Mouse (Mus musculus) thymus, postnatal 0 days (tissue): ENCODE measurements at regions not wholly inside any gene's neighbourhood (a gene's known extent, or its start where the extent isn't known, plus 50 kb on each side); places are given as distances from the start of the nearest gene placed in this dataset.
"Not testable (repeated sequence)": the region's sequence is repeated elsewhere in the genome, so short reads cannot be mapped to it uniquely, and the experiment has no call there.

Experiments
- DNase-seq: peaks from one replicate; pipeline ENCODE4 v3.0.0-alpha.2; 2015; ENCODE audit warnings: low spot score

- no peak for DNase-seq
Observed at GRCm38 (mm10) chr1:47646681-47647080, 754.0 kb upstream of the Slc39a10 start.

GRCm38 (mm10) chr1:47606597-47606996 lies 713.9 kb upstream of the Slc39a10 start:
- no peak for DNase-seq

GRCm38 (mm10) chr1:47603989-47604360 lies 711.3 kb upstream of the Slc39a10 start:
- DNase-seq: no peak

GRCm38 (mm10) chr1:47603294-47603988 lies 710.8 kb upstream of the Slc39a10 start:
- DNase-seq: no peak

GRCm38 (mm10) chr1:47593641-47594040 lies 701.0 kb upstream of the Slc39a10 start:
- DNase-seq: not testable (repeated sequence)

- DNase-seq: no peak
Observed at GRCm38 (mm10) chr1:47545606-47546005, 653.0 kb upstream of the Slc39a10 start.

GRCm38 (mm10) chr1:47511426-47511825 lies 618.8 kb upstream of the Slc39a10 start:
- no peak for DNase-seq

GRCm38 (mm10) chr1:47507801-47508200 lies 615.1 kb upstream of the Slc39a10 start:
- DNase-seq: no peak

- no peak for DNase-seq
Observed at GRCm38 (mm10) chr1:47488581-47489204, 596.0 kb upstream of the Slc39a10 start.

- DNase-seq: no peak
Observed at GRCm38 (mm10) chr1:47486087-47486486, 593.4 kb upstream of the Slc39a10 start.

- DNase-seq: no peak
Observed at GRCm38 (mm10) chr1:47479059-47479458, 586.4 kb upstream of the Slc39a10 start.

GRCm38 (mm10) chr1:47466573-47467253 lies 574.1 kb upstream of the Slc39a10 start:
- DNase-seq: no peak

GRCm38 (mm10) chr1:47448737-47449489 lies 556.3 kb upstream of the Slc39a10 start:
- DNase-seq: no peak

- no peak for DNase-seq
Observed at GRCm38 (mm10) chr1:47448070-47448469, 555.4 kb upstream of the Slc39a10 start.

- DNase-seq: no peak
Observed at GRCm38 (mm10) chr1:47446021-47446420, 553.4 kb upstream of the Slc39a10 start.

GRCm38 (mm10) chr1:47432829-47433228 lies 540.2 kb upstream of the Slc39a10 start:
- no peak for DNase-seq

GRCm38 (mm10) chr1:47405164-47405563 lies 512.5 kb upstream of the Slc39a10 start:
- no peak for DNase-seq

GRCm38 (mm10) chr1:47386579-47386978 lies 493.9 kb upstream of the Slc39a10 start:
- no peak for DNase-seq

- DNase-seq: no peak
Observed at GRCm38 (mm10) chr1:47378795-47379194, 486.1 kb upstream of the Slc39a10 start.

GRCm38 (mm10) chr1:47339718-47340439 lies 447.2 kb upstream of the Slc39a10 start:
- DNase-seq: no peak

- DNase-seq: no peak
Observed at GRCm38 (mm10) chr1:47310572-47311075, 418.0 kb upstream of the Slc39a10 start.
